Mouse (Mus musculus) testis, adult 2 months (tissue): ENCODE data around the gene Acap2.

Source experiments
- CTCF ChIP-seq: fragments of 200-500 bp; IDR thresholded peaks from 2 replicates; pipeline ENCODE4 v1.5.1; 2012; ENCODE audit warnings: low read depth, mild to moderate bottlenecking, inconsistent platforms, low read length, moderate library complexity; ENCODE audit not compliant: control insufficient read depth, insufficient read depth, insufficient replicate concordance
- POLR2A ChIP-seq: fragments of 200-500 bp; IDR thresholded peaks from 2 replicates; pipeline ENCODE4 v1.6.1; 2012; ENCODE audit warnings: low read depth, mild to moderate bottlenecking, inconsistent platforms, low read length, moderate library complexity; ENCODE audit not compliant: control insufficient read depth

GRCm38 (mm10) chr16:31191818-31192217, 9.2 kb downstream of the Acap2 start:
- TF ChIP-seq POLR2A, result no peak
- TF ChIP-seq CTCF, result no peak
